Mouse (Mus musculus) layer of hippocampus, adult 18-20 months (tissue): Measurements from ENCODE around the gene Socs2. TPM values are rescaled to one million over a fixed set of nuclear protein-coding genes. Genes with fewer than 3 reads are reported as not detected.
A peak's percentile ranks its signal among the peaks of the same experiment; 100 is the strongest.

Source experiments
- DNase-seq, 2 experiments: peaks; one replicate each; pipeline ENCODE4 v3.0.0; 2022; ENCODE audit warnings: low spot score in 2 of 2
- total RNA-seq, 2 experiments: library from RNA; stranded (reverse); gene quantifications; 2 replicates each; pipeline ENCODE4 v1.2.3; 2021

Socs2 gene
- total RNA-seq, 2 experiments from 2014 or later: 30.6 to 32.9 TPM

DNA sequence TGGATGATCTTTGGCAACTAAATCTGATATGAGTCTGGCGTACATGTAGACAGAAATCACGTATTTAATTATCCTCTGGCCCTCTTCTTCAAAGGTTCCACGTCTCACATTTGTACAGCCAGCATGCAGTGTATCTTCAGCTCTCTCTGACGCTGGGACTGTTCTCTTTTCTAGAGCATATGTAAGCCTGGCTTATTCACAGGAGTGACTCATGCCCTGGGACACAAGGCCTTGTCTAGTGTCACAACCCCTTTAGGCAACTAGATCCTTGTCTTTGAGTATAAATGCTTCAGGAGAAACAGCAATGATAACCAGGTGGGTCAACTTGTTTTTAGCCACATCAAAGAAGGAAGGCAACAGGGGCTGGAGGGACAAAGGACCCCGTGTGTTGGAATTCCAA, 5.7 kb upstream of the Socs2 start:
- DNase-seq: no peak

DNA sequence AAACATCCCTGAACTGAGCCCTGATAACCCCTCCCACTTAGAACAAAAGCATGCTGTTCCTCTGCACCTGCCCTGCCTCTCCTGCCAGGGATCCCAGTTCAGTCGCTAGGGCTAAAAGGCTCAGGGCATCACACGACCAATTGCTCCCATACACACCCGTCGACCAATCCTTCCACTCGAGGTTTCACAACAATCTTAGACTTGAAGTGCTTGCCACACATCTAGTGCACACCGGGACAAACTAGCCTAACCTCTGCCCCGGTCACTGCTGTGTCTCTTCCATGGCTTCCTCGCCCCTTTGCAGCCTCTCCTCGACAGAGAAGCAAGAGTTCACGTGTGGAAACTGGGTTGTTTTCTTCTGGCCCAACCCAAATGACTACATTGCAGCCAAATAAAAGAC, 3.3 kb upstream of the Socs2 start:
- no peak for DNase-seq

DNA sequence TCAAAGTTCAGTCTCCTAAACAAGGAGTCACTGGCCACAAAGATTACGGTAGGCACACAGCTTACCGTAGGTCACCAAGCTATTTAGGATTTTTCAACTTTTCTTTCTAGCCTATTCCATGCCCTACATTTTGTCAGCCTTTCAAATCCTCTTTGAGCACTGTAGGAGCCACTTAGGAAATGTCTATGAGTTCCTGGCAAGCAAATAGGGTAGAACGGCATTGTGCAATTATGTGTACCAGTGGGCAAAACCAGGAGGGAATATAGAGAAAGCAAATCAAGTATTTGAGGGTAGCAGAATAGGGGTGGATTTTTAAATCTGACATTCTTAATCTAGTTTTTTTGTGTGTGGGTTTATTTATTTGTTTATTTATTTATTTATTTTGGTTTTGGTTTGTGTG, 2.7 kb upstream of the Socs2 start:
- no peak for DNase-seq

DNA sequence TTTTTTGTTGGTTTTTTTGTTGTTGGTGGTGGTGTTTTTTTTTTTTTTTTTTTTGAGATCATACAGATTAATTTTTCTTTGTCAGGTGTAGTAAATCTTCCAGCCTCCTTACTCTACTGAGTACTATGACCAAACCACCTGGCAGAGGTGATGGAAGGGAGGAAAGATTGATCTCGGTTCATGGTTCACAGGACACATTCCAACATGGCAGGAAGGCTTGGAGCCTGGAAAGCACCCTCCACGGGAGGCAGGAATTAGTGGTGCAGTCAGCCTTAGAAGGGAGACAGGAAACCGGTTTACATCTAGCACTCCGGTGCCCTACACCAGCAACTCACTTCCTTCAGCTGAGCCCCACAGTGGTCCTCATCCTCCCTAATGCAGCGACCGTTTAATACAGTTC, 1.7 kb upstream of the Socs2 start:
- DNase-seq: no peak

DNA sequence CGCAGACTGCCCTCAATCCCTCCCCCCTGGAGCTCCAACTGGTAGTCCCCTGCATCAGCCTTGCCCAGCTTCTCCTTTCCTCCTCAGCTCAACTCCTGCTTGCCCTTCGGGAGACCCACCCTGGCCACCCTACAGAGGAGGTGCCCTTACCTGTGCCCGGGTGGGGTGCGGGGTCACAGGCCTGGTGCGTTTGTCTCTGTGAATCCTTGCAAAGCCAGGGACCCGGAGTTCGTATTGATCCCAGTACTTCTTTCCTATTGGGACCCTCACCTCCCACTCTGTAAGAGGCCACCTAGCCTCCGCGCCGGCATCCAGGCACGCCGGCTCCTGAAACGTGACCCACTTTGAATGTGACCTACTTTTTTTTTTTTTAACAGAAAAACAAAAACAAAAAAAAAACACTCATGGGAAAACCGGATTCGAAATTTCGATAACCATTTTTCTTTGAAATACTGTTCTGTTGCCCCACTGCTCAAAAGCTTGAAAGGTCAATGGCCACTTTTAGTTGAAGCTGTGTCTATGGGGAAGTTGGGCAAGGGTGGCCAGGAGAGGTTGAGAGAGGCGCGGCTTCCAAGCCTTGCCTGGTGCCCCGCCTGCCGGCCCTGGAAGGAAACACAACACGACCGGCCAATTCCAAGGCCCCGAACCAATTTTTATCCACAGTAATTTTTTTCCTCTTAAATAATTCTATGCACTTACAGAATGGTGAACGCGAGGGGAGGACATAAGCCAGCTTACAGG, 686 bp upstream of the Socs2 start:
- peak in 1 of 2 experiments; percentile 53 for DNase-seq

DNA sequence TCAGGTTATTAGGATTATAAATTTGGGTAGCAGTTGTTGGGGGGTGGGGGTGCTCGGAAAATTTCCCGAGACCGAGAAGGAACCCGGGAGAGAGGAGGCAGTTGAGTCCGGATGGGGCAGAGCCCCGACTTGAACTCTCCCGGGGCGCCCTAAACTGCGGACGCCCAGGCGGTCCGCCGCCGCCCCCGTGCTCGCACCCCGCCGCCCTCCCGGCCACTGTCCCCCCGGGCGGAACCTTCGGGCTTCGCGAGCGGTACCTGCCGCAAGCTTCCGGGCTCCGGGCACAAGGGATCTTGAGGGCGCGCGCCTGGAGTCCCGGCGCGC, 657 bp downstream of the Socs2 start:
- no peak for DNase-seq

DNA sequence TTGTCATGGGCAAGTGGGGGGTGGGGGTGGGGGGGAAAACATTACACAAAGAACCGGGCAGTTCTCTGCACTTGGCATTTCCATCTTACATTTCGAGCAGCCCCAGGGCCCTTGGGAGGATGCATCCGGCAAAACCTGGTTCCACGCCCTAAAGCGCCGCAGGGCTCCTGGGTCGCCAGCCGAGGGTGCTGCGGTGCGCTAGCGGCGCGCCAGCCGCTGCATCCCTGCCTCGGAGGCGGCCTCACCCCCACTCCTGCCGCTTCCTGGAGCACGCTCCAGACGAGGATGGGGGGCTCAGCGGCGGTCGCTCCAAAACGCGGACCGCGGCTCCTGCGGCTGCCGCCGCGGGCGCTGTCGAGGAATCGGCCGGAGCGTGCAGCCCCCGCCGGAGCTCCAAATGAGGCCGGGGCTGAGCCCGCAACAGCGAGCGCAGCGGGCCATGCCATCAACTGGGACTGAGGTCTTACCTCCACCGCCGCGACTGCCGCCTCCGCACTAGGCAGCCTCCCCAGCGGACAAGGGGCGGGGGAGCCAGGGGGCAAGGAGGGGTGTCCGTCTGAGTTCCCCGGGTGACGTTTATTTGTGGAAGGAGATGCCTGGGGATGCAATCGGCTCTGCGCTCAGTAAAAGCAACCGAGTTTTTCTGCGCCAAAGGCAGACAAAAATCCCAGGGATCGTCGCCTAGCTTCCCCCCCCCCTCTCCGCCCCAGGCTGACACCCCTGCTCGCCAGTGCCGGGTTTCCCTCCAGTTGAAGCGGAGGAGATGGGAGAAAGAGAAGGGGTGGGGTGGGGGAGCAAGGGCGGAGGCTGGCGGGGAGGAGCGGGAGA, 1.2 kb downstream of the Socs2 start:
- DNase-seq: peak; percentile 34 to 47

DNA sequence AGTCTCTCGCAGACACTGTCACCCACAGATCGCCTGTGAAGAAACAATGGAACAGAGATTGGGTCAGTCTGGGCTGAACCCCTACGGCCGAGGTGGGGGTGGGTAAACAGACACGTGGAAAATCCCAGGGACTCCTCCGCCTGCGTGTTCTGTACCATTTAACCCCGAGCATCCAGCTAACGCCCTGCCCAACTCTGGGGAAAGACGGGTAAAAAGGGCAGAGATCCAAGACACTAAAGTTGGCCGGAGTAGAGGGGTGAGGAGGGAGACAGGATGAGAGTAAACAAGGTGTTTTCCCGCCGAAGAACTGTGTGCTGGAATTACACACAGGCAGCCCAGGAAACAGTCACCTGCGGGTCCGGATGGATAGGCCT, 1.8 kb downstream of the Socs2 start:
- DNase-seq: no peak

DNA sequence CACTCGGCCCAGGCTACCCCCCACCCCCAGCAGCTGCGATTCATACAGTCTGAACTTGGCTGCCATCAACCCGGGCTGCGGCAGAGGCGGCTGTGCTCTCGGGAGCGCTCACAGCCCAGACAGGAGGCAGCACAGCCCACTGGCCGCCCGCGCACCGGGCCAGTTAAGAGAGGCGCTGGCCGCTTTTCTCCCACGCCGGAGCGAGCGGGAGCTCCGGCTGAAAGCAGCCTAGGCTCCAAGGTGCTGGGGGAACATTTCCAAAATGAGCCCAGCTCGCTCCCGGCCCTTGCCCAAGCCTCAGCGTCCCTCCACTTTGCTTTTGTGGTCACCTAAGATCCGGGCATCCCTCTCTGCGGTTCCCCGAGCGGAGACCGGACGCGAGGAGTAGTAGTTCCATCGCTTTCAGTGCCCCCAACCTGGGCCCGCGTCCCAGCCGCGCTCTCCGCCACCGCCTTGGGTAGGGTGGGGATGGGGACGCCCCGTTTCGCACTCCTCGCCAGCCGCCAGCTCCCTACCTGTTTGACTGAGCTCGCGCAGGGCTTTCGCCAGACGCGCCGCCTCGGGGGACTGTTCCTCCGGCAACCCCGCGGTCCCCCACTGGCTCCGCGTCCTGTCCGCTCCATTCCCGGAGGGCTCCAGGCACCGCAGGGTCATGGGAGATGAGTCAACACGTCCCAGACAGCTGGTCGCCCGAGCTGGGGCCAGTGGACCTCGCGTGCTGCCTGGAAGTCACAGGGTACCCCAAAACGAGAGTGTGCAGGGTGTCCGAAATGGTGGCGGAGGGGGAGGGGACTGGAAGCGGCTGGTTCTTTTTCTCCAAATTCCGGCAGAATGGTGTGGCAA, 2.4 kb downstream of the Socs2 start:
- peak in 1 of 2 experiments; percentile 38 for DNase-seq

DNA sequence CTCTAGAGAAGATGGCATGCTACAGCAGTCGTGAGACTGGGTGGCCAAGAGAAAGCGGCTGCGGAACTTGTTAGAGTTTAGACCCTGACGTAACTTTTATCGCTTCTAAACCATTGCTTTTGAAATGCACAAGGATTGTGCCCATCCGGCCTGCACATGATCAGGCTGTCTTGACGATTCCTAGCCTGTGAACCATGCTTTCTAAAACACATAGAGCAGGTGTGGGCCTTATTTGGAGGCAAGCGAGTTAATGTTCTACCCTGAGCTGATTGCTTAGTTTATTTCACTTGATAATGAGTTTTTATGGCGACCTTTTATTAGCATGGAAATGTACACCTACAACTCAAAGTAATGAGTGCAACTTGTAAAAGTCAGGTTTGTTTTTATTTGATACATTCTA, 5.8 kb downstream of the Socs2 start:
- no peak for DNase-seq

DNA sequence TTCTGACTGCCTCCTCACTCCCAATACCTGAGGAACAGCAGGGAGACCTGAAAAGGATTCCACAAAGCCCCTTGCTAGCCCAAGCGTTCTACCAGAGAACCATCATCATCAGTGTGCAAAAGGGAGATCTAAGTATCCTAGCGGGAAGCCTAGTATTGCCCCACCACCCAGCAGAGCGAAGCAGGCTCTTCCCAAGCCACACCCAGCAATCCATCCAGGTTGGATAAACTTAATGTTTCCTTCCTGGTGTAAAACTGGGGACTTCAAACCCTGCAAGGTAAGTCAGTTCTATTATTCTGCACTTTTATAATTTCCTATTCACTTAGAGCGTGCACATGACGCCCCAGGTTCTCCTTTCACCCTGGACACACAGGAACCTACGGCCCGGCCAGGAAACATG, 6.3 kb downstream of the Socs2 start:
- DNase-seq: no peak

DNA sequence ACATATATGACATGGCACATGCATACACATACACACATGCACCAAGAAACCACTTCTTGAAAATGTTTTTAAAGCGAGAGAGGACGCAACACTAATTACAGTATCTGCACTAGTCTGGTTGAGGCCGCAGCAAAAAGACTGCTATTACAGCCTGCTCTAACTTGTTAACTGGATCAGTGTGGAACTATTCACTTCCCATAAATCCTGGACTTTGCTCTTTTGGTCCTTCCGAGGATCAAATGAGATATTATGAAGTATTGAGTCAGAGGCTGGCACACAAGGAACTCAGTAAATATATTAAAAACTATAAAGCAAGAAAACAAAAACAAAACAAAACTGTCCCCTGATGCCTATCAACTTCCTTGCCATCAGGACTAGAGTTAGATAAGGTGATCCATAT, 6.8 kb downstream of the Socs2 start:
- DNase-seq: no peak

DNA sequence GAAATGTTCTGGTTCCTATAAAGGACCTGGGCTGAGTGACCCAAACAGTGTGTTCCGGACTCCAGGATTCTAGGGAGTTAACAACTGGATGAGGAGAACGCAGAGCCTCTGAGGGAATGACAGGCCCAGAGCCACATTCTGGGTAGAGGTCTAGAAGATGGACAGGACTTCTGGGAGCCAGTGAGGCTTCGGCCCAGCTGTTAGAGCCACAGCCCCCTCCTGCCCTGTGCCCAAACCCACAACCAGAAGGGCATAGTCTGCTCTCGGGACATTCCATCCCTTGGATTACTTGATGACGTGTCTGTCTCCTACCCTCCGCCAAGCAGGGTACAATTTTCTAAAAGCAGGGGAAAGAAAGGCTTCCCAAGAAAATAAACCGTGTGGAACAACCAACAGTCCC, 7.8 kb downstream of the Socs2 start:
- DNase-seq: no peak

DNA sequence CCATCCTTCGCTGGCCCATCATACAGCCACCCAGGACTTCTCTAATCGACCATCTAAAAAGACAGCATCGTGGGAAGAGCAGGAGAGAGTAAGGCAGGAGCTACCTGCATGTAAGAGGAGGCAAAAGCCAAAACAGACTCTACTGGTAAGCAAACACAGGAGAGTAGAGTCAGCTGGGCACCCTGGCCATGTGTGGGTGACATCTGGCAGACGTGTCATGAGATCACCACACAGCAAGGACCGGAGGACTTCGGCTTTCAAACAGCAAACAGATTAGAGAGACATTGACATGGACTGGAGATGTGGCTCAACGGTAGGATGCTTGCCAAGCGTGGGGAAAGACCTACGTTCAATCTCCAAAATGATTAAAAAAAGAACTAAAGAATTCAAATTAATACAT, 8.5 kb downstream of the Socs2 start:
- DNase-seq: no peak

DNA sequence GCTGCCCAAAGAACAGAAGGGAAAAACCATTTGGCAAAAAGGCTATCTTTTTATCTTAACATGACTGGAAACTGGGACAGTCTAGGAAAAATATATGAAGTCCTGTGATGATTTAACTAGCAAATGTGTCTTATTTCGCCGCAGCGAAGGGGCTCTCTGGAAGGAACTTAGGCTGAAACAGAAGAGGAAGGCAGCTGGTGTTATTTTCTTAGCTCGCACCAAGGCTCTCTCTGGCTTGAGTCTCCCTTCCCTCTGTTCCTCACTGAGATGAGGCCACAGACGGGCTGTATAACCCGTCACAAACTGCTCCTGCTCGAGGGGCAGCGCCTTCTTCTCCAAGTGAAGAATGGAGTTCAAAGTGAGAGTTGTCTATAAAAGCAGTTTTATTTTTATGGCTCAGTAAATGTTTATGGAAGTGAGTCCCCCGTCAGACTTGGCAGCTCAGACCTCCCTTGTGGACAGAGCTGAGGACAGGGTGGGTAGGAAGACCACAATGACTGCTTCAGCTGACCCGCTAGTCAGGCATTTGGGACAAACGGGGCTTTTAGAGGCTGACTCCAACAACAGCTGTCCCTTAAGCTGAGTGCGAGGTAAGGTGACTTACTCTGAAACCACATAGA, 9.3 kb downstream of the Socs2 start:
- no peak for DNase-seq

DNA sequence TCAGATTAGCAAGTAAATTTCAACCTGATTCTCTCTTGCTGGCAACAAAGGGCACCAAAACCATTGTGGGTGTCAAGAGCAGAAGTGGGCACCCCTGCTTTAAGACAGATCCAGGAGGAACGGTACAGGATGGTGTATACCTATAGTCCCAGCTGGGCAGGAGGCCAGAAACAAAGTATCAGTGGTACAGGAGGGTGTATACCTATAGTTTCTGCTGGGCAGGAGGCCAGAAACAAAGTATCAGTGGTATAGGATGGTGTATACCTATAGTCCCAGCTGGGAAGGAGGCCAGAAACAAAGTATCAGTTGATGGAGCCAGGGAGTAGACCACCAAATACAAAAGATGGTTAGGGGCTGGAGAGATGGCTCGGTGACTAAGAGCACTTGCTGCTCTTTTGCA, 12.2 kb downstream of the Socs2 start:
- no peak for DNase-seq

DNA sequence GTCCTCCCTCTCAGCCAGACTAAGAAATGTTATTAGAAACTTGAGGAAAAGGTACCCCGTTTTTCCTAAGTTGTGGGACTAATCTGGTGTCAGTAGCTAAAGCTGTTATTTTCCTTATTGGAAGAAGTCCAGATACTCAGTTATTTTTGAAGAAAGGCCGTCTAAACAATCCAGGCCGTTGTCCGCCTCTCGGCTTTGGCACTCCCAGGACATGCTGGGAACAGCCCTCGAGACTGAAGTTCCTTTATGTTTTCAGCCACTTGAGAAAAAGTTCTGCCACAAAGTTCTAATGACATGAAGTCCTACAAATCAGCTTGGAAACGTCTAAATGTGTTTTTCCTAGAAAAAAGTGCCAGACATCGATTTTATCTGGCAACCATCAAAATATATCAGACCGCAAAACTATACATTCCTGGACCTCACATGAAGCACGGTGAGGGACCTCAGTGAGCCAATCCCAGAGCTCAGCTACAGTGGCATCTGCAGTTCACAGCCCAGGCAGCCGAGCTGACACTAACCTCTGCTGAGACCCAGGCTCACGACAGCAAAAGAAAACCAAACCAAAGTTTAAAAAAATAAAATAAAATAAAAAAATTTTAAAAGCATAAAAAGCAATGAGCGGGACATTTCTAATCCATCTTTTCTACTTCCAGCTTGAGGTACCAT, 17.2 kb downstream of the Socs2 start:
- no peak for DNase-seq

DNA sequence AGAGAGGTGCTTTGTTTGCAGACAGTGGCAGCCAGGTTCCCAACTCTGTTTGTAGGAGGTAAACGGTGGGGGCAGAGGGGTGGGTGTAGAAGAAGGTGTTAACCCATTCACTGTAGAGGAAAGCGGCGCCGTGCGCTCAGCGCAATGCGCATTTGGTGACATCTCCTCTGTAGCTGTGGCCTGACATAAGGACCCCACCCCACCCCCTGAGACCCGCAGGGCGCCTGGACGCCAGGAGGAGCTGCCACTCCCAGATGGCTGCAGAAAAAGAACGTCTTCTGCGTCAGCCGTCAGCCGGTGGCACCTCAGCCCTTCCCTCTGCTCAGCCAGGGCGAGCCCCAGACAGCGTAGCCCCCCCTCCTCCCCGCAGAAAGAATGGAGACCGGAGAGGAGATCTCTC, 18.5 kb downstream of the Socs2 start:
- no peak for DNase-seq

DNA sequence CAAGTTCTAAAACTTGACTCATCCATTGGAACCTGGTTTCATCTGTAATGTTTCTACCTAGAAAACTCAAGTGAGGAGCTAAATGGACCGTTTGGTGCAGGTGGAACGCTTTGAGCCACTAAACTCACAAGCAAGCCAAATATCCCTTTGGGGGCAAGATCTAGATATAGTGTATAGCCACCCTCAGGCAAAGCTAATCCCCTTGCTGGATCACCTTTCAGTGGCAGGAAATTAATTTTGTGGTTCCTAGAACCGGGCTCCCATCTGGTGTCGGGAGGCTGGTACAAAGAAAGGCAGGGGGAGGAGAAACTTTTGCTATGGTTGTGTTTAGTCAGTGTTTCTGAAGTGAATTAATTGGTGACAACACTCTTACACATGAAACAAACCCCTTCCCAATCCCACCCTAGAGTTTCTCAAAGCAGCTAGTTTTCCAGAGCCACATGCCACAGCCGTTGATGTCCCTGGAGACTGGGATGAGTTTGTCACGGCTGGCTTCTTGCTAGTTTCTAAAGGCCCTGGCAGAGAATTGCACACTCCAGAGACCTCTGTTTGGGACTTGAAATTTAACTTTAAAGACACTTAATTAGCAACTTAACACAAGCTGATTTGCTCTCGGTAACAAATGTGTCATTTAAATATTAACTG, 19.7 kb downstream of the Socs2 start:
- no peak for DNase-seq

DNA sequence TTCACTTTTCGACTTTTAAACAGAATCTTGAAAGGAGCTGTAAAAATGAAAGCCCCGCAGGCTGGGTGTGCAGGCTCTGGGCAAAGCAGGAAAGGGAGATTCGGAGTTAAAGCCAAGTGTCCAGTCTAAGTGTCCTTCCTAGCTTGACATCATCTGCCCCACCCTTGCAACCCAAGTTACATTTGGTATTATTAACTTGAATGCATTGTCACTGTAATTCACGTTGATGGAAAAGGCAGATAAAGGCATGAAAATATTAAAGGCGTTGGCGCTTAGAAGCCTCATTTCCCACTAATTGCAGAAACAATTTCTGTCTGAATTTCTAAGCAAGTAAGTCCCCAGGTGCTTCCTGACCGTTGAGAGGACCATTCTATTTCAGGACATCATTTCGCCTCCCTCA, 20.6 kb downstream of the Socs2 start:
- DNase-seq: no peak
